Mouse (Mus musculus) ES-Bruce4 (cell line): ENCODE data around the gene Actl7b. TPM values are rescaled to one million over a fixed set of nuclear protein-coding genes. Genes with fewer than 3 reads are reported as not detected.
A peak's percentile ranks its signal among the peaks of the same experiment; 100 is the strongest.

Experiments
- H3K27ac ChIP-seq: 2 replicates; pipeline ENCODE4 v1.5.1; 2012; ENCODE audit warnings: low read length, inconsistent platforms; ENCODE audit not compliant: insufficient read depth
- H3K27me3 ChIP-seq: 2 replicates; pipeline ENCODE4 v1.6.1; 2012; ENCODE audit warnings: mild to moderate bottlenecking, low read length, inconsistent platforms; ENCODE audit not compliant: control insufficient read depth, poor library complexity, insufficient read depth, severe bottlenecking
- H3K36me3 ChIP-seq: 2 replicates; pipeline ENCODE4 v1.6.1; 2012; ENCODE audit warnings: inconsistent platforms, mild to moderate bottlenecking, low read length, moderate library complexity; ENCODE audit not compliant: control insufficient read depth, poor library complexity, insufficient read depth, severe bottlenecking
- H3K4me1 ChIP-seq: one replicate; pipeline ENCODE4 v1.8.1; 2011; ENCODE audit warnings: low read length; ENCODE audit not compliant: control insufficient read depth, insufficient read depth
- H3K4me3 ChIP-seq: 2 replicates; pipeline ENCODE4 v1.5.1; 2011; ENCODE audit warnings: low read depth, mild to moderate bottlenecking, low read length
- H3K9ac ChIP-seq: 2 replicates; pipeline ENCODE4 v1.6.1; 2012; ENCODE audit warnings: low read depth, mild to moderate bottlenecking, inconsistent platforms; ENCODE audit not compliant: poor library complexity, severe bottlenecking
- H3K9me3 ChIP-seq: replicated peaks from 2 replicates; pipeline ENCODE4 v1.6.1; 2012; ENCODE audit warnings: mild to moderate bottlenecking, low read length, inconsistent platforms; ENCODE audit not compliant: control insufficient read depth, poor library complexity, insufficient read depth, severe bottlenecking
- CTCF ChIP-seq: IDR thresholded peaks from one replicate; pipeline ENCODE4 v1.8.1; 2011; ENCODE audit warnings: low read depth, low read length
- EP300 ChIP-seq: IDR thresholded peaks from 2 replicates; pipeline ENCODE4 v1.6.1; 2011; ENCODE audit warnings: low read depth, low read length; ENCODE audit not compliant: insufficient read depth
- POLR2A ChIP-seq: IDR thresholded peaks from one replicate; pipeline ENCODE4 v1.8.1; 2011; ENCODE audit warnings: low read length; ENCODE audit not compliant: insufficient read depth
- polyA plus RNA-seq: library from polyadenylated mRNA; stranded (reverse); fragments of >200 nt; gene quantifications from 2 replicates; pipeline ENCODE4 v1.2.4, GENCODE M21; 2011; ENCODE audit warnings: low read depth; ENCODE audit not compliant: missing spikeins, insufficient read depth, insufficient read length

The Actl7b gene
- polyA plus RNA-seq, 1 experiment, result 0.70 TPM

DNA sequence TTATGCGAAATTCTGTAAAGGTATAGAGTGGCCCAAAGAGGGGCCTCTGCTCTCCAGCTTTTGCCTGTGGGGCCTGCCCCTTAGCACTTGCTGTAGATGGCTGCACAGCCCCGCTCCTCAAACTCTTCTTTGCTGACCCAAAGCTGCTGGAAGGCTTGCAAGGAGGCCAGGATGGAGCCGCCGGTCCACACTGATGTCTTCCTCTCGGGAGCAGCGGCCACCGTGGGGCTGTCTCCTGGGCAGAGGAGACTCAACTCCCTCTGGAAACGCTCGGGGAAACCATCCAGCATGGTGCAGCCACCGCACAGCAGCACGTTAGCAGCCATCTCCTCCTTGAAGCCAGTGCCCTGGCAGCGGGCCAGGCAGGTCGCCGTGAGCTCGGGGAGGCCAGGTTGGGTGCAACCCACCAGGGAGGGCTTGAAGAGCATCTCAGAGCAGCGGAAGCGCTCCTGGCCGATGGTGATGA, 1.2 kb downstream of the Actl7b start, which contains the start of gene Gm26657:
Gene Gm26657, plus strand, starts transcription at position 51 of the 466 bp plus-strand sequence.
- no peaks in the 10 kb centered on the region for H3K4me1 ChIP-seq
- TF ChIP-seq EP300 (no peak), POLR2A (no peak), CTCF (no peak)
- H3K9ac ChIP-seq, result no peak within 1 kb of the TSS
- H3K36me3 ChIP-seq, result no peaks in the 10 kb centered on the region
- no peak within 1 kb of the TSS for H3K27ac ChIP-seq
- peak within 1 kb of the TSS; percentile 36 for H3K4me3 ChIP-seq
- H3K27me3 ChIP-seq, result no peaks in the 10 kb centered on the region
- H3K9me3 ChIP-seq, result 0 out of 2 replicates have a peak, but pooled peaks cover under 1% of the 10 kb centered on the region

DNA sequence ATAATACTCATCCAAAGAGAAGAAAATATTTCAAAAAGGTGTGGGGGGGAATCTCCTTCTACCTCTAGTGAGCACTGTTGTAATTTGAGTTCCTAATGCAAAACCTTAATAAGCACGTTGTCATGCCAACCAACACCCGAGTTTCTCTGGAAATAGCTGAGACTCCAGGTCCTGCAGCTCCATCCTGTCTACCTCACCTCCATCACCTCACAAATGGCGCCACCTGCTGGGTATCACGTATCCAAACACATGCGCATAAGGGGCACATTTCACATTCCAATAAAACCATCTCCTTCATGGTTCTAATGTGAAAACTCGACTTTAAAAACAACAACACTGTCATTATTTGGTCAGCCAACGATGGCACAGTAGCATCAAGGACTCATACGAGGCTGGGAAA, 15.4 kb downstream of the Actl7b start:
- H3K27me3 ChIP-seq, result no peaks in the 10 kb centered on the region
- H3K27ac ChIP-seq, result no peak overlapping the region
- no peaks in the 10 kb centered on the region for H3K9me3 ChIP-seq
- peak; percentile 77 for TF ChIP-seq CTCF
- TF ChIP-seq EP300, result no peak
- H3K36me3 ChIP-seq, result no peaks in the 10 kb centered on the region
- H3K9ac ChIP-seq, result no peak overlapping the region
- no peaks in the 10 kb centered on the region for H3K4me1 ChIP-seq
- H3K4me3 ChIP-seq, result no peak overlapping the region

GRCm38 (mm10) chr4:56723237-56723636, 18.0 kb downstream of the Actl7b start:
- no peak for TF ChIP-seq POLR2A
- no peak for TF ChIP-seq CTCF
- no peak for TF ChIP-seq EP300
- Histone ChIP-seq H3K9ac (no peak overlapping the region), H3K27me3 (no peaks in the 10 kb centered on the region), H3K36me3 (no peaks in the 10 kb centered on the region), H3K9me3 (no peaks in the 10 kb centered on the region), H3K4me3 (no peak overlapping the region), H3K27ac (no peak overlapping the region), H3K4me1 (peaks cover 2% of the 10 kb centered on the region)

DNA sequence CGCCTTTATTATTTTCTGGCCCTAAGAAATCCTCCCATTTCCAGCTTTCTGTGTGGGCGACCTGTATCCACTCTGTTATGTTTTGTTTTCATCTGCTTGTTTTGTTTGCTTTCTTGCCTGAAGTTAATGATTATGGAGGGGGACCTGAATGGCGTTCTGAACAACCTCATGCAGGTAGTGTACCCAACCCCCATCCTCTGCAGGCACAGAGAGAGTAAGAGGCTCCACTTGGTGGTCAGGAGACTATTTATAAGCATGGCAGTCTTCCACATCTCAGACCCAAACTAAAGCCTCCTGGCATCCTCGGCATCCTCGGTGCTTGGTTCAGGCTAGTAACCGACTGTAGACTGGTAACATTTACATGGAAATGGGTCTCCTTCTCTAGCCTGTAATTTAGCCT, 18.9 kb downstream of the Actl7b start:
- no peaks in the 10 kb centered on the region for H3K9me3 ChIP-seq
- no peaks in the 10 kb centered on the region for H3K27me3 ChIP-seq
- H3K9ac ChIP-seq, result no peak overlapping the region
- H3K36me3 ChIP-seq, result no peaks in the 10 kb centered on the region
- TF ChIP-seq POLR2A (no peak), CTCF (no peak), EP300 (no peak)
- peaks cover 2% of the 10 kb centered on the region for H3K4me1 ChIP-seq
- no peak overlapping the region for H3K27ac ChIP-seq
- H3K4me3 ChIP-seq, result no peak overlapping the region

DNA sequence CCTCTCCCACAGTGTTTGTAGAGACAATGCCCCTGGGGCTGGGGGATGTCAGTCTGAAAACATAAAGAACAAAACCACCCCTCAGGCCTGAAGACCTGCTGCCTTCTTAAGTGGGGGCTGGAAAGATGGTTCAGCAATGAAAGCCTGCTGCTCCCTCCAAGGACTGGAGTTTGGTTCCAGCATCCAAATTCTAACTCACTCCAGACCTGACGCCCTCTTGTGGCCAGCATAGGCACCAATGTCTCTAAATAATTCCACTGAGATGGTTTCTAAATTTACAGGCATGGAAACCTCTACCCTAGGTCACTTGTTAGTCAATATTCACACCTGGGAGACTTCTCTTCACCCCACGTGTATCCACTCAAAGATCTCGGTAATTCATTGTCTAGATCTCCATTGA, 19.8 kb downstream of the Actl7b start:
- no peak overlapping the region for H3K27ac ChIP-seq
- peaks cover 2% of the 10 kb centered on the region for H3K4me1 ChIP-seq
- no peak for TF ChIP-seq EP300
- TF ChIP-seq CTCF, result peak; percentile 54
- no peaks in the 10 kb centered on the region for H3K9me3 ChIP-seq
- no peaks in the 10 kb centered on the region for H3K27me3 ChIP-seq
- H3K4me3 ChIP-seq, result no peak overlapping the region
- no peaks in the 10 kb centered on the region for H3K36me3 ChIP-seq
- H3K9ac ChIP-seq, result no peak overlapping the region

DNA sequence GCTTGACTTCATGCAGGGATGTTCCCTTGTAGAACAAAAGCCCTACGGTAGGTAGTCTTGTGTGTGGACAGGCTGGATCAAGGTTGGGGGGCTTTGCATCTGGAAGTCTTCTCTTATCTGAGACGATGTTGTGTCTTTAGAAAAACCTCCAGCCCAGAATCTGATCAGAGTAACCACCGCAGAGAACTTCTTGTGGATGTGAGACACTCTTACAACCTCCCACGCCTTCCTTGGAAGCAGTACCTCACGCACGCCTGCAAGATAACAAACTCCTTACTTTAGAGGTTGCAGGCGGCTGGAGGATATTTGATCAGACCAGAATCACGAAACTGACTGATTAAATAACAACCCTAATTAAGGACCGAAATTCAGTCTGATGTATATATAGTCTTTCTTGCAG, 20.8 kb downstream of the Actl7b start:
- Histone ChIP-seq H3K27me3 (no peaks in the 10 kb centered on the region), H3K9ac (no peak overlapping the region), H3K4me3 (no peak overlapping the region), H3K36me3 (no peaks in the 10 kb centered on the region), H3K9me3 (no peaks in the 10 kb centered on the region), H3K4me1 (peaks cover 2% of the 10 kb centered on the region), H3K27ac (no peak overlapping the region)
- TF ChIP-seq EP300, result no peak
- no peak for TF ChIP-seq POLR2A
- TF ChIP-seq CTCF, result no peak
